Mouse (Mus musculus) lung, embryonic 15.5 days (tissue): ENCODE measurements around the gene Rab4a. TPM values are rescaled to one million over a fixed set of nuclear protein-coding genes. Genes with fewer than 3 reads are reported as not detected.
A peak's percentile ranks its signal among the peaks of the same experiment; 100 is the strongest.

ENCODE experiments used
- ATAC-seq: fragments of 200-750 bp; cut with Nextera tagmentation; 2 replicates; pipeline ENCODE4 v1.8.0; 2017; ENCODE audit warnings: moderate number of reproducible peaks, borderline replicate concordance; ENCODE audit not compliant: low FRiP score, low TSS enrichment; ENCODE audit errors: extremely low read depth
- H3K27ac ChIP-seq: fragments of 300-500 bp; sonication (generic); 2 replicates; pipeline ENCODE4 v1.5.1; 2015; ENCODE audit warnings: moderate library complexity, mild to moderate bottlenecking, inconsistent platforms
- H3K27me3 ChIP-seq: fragments of 300-500 bp; sonication (generic); 2 replicates; pipeline ENCODE4 v1.6.1; 2015; ENCODE audit warnings: inconsistent platforms
- H3K36me3 ChIP-seq: fragments of 300-500 bp; sonication (generic); 2 replicates; pipeline ENCODE4 v1.6.1; 2015; ENCODE audit warnings: inconsistent platforms
- H3K4me1 ChIP-seq: fragments of 300-500 bp; sonication (generic); 2 replicates; pipeline ENCODE4 v1.6.1; 2015; ENCODE audit warnings: inconsistent platforms
- H3K4me2 ChIP-seq: fragments of 300-500 bp; sonication (generic); 2 replicates; pipeline ENCODE4 v1.6.1; 2015; ENCODE audit warnings: inconsistent platforms, mild to moderate bottlenecking, moderate library complexity
- H3K4me3 ChIP-seq: fragments of 300-500 bp; sonication (generic); 2 replicates; pipeline ENCODE4 v1.5.1; 2015; ENCODE audit warnings: mild to moderate bottlenecking, inconsistent platforms
- H3K9ac ChIP-seq: fragments of 300-500 bp; sonication (generic); 2 replicates; pipeline ENCODE4 v1.6.1; 2015; ENCODE audit warnings: inconsistent platforms
- H3K9me3 ChIP-seq: fragments of 300-500 bp; sonication (generic); 2 replicates; pipeline ENCODE4 v1.6.1; 2016; ENCODE audit warnings: inconsistent platforms
- WGBS: fragments of 180-500 bp; shearing (Covaris S2); methylation state at CpG from one replicate; pipeline ENCODE4 v1.1.7; 2015; 5-methylcytosine and 5-hydroxymethylcytosine counted together
- polyA plus RNA-seq: library from polyadenylated mRNA; unstranded; fragments of >200 nt; fragmentation: Nextera tagmentation; extraction: Ambion mirVana; gene quantifications from 2 replicates; pipeline ENCODE4 v1.2.1, GENCODE M21; 2015

The Rab4a gene
- polyA plus RNA-seq, 1 experiment from 2014 or later = 33.8 TPM

DNA sequence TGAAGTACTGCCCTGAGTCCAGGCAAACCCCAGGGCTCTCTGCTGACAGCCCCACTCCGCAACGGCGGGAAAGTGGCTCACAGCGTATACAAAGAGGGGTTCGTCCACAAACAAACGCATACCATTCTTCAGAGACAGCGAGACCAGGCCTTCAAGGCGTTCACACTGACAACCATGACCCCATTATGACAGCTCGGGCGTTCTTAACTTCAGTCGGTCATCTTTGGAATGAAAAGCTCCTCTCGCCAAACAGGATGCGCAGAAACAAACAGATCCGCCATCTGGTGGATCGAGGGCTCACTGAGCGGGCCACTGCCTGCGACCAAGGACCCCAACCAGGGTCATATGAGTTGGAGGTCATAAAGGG is 52.8 kb downstream of the Rab4a start:
- Histone ChIP-seq H3K27ac (no peak overlapping the region), H3K9me3 (no peaks in the 10 kb centered on the region), H3K4me3 (peak overlapping the region; percentile 77), H3K36me3 (no peaks in the 10 kb centered on the region), H3K9ac (peak overlapping the region; percentile 60), H3K4me2 (peak overlapping the region; percentile 93), H3K4me1 (peaks cover 14% of the 10 kb centered on the region; the same call in 1 of the 2 replicates), H3K27me3 (peaks cover 39% of the 10 kb centered on the region)
- peak; percentile 5; the same call in 1 of the 2 replicates for ATAC-seq
- under 1% methylated on average over 17 of the region's 17 CpGs for WGBS

DNA sequence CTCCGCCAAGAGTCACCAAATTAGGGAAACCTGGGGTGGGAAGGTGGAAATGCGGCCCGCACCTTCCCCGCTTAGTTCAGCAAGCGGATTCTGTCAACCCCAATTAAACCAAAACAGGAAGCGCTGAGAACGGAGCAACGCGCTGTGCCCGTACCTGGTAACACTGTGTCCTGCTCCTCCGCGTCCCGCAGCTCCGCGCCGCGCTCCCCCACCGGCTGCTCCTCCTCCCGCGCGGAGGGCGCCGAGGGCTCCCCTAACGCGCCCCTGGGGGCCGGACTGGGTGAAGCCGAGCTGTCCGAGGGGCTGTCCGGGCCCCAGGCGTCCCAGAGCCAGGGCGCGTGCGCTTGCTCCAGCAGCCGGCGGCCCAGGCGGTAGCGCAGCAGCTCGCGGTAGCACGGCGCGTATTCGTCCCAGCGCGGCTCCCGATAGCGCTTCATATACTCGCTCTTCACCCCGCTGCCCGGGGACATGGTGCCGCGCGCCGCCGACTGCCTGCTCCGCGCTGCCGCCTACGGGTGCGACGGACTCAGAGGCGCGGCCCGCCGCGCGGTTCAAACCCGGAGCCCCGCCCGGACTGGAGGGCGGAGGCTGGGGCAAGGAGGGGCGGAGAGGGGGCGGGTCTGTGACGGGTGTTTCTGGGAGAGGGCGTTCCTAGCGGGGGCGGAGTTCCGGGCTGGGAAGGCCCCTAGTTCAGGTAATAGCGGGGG is 53.3 kb downstream of the Rab4a start:
- ATAC-seq = peak; percentile 96
- Histone ChIP-seq H3K27me3 (peaks cover 42% of the 10 kb centered on the region), H3K4me2 (peak overlapping the region; percentile 93), H3K4me3 (peak overlapping the region; percentile 77), H3K27ac (peak overlapping the region; percentile 38), H3K9me3 (no peaks in the 10 kb centered on the region), H3K4me1 (peaks cover 14% of the 10 kb centered on the region; the same call in 1 of the 2 replicates), H3K9ac (peak overlapping the region; percentile 60), H3K36me3 (no peaks in the 10 kb centered on the region)
- WGBS = 1% methylated on average over 77 of the region's 79 CpGs

DNA sequence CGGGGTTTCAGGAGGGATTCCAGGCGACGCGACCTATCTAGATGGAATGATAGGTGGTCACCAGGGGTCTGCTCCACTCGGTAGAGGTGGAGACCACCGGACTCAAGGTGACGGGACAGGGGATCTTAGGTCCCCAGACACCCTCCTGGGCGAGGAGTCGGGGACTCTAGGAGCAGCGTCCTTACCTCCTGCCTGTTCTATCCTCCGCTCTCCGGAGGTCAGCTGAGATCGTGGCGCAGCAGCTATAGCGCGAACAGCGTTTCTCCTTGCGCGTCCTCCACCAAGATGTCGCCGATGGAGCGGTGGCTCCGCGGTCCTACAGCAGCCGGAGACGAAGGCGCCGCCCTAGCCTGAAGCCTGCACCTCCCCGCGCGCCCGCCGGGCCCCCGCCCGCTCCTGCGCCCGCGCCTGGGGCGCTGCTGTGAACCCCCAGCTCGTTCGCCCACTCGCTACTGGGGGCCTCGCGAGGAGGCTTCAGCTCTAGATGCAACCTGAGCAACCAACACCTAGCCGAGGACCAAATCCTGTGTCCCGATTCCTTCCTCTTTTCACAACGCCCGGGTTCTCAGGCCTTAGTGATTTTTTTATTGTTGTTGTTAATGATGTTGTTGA is 54.0 kb downstream of the Rab4a start, which contains the start of gene Ccsap:
TSS of gene Ccsap (minus strand) at position 562 of the 612 bp plus-strand sequence.
- Histone ChIP-seq H3K4me1 (peaks cover 14% of the 10 kb centered on the region; the same call in 1 of the 2 replicates), H3K9me3 (no peaks in the 10 kb centered on the region), H3K27ac (peak within 1 kb of the TSS; percentile 38), H3K36me3 (no peaks in the 10 kb centered on the region), H3K4me3 (peak within 1 kb of the TSS; percentile 77), H3K27me3 (peaks cover 46% of the 10 kb centered on the region), H3K4me2 (peak within 1 kb of the TSS; percentile 93), H3K9ac (peak within 1 kb of the TSS; percentile 60)
- 1% methylated on average over 48 of the region's 48 CpGs for WGBS
- peak; percentile 31; the same call in 1 of the 2 replicates for ATAC-seq

DNA sequence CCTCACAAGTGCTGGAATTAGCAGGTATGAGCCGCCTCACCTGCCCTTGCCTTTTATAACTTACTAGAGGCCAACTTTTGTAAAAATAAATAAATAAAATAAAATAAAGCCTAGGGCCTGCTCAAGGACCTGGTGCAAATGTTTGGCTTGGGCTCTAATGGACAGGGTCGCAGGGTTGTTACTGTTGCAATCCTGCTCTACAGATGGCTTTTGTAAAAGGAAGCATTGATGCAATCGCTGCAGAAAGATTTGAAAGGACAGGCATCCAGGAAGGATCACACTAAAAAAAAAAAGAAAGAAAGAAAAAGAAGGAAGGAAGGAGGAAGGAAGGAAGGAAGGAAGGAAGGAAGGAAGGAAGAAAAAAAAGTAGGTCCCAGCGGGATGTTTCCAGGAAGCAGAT is 54.6 kb downstream of the Rab4a start:
- Histone ChIP-seq H3K4me2 (peak overlapping the region; percentile 93), H3K4me3 (peak overlapping the region; percentile 77), H3K9ac (0 out of 2 replicates have a peak overlapping the region, but pooled peaks have one; percentile 42), H3K27me3 (peaks cover 50% of the 10 kb centered on the region), H3K27ac (no peak overlapping the region), H3K9me3 (no peaks in the 10 kb centered on the region), H3K36me3 (no peaks in the 10 kb centered on the region), H3K4me1 (peaks cover 14% of the 10 kb centered on the region; the same call in 1 of the 2 replicates)
- 60% methylated on average over 4 of the region's 4 CpGs for WGBS
- ATAC-seq = no peak

DNA sequence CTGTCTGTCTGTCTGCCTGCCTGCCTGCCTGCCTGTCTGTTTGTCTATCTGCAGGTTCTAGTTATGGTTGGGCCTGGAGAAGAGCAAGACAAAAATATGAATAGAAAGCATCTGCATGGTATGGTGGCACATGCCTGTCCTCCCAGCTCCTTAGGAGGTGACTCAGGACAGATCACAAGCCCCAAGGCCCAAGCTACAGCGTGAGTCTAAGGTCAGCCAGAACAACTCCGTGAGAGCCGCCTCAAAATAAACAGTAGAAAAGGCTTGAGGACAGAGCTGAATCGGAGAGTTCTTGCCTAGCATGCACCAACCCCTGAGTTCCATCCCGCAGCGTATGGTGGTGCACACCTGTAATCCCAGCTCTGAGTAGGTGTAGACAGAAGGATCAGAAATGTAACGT is 60.0 kb downstream of the Rab4a start:
- Histone ChIP-seq H3K9ac (no peak overlapping the region), H3K36me3 (no peaks in the 10 kb centered on the region), H3K4me2 (no peak overlapping the region), H3K4me1 (no peaks in the 10 kb centered on the region), H3K9me3 (no peaks in the 10 kb centered on the region), H3K27ac (no peak overlapping the region), H3K4me3 (no peak overlapping the region), H3K27me3 (peaks cover 38% of the 10 kb centered on the region)
- 50% methylated on average over 7 of the region's 7 CpGs for WGBS
- ATAC-seq = no peak

DNA sequence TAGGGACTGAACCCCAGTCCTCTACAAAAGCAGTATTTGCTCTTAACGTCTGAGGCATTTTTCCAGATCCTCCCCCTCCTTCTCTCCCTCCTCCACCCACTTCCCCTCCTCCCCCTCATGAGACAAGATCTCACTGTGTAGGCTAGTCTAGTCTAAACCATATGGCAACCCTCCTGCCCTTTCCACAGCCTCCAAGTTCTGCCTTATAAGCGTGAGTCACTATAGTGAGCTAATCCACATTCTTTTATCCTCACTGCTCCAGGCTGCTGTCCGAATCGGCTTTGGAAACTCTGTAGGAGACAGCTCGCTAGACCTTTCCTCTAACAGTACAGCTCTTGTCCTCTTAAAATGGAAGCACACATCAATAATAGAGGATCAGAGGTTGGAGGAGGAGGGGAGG is 61.2 kb downstream of the Rab4a start:
- Histone ChIP-seq H3K4me3 (no peak overlapping the region), H3K9ac (no peak overlapping the region), H3K9me3 (no peaks in the 10 kb centered on the region), H3K4me1 (no peaks in the 10 kb centered on the region), H3K27me3 (peaks cover 31% of the 10 kb centered on the region), H3K27ac (no peak overlapping the region), H3K4me2 (no peak overlapping the region), H3K36me3 (no peaks in the 10 kb centered on the region)
- WGBS = 27% methylated on average over 5 of the region's 5 CpGs
- ATAC-seq = no peak

DNA sequence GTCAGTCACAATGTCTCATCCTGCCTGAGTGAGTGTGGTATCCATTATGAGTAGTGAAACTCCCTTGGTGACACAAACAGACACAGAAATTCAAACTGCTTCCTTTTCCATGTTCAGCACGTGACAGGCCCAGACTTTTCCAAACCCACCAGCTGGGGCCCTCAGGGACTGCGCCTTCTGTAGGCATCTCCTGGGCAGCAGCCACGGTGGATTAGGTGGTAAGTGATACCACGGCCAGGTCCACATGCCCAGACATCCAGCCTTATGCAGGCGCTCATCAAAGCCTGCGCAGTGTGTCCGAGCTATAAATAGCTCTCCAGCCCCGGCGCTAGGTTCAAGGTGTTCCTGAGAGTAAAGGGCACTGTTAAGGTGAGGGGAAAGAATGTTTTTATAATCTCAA is 66.3 kb downstream of the Rab4a start:
- no peak overlapping the region for H3K27ac ChIP-seq
- ATAC-seq = no peak
- no peak overlapping the region for H3K4me3 ChIP-seq
- H3K9me3 ChIP-seq = no peaks in the 10 kb centered on the region
- H3K36me3 ChIP-seq = no peaks in the 10 kb centered on the region
- H3K4me1 ChIP-seq = no peaks in the 10 kb centered on the region
- no peak overlapping the region for H3K4me2 ChIP-seq
- 66% methylated on average over 9 of the region's 9 CpGs for WGBS
- H3K27me3 ChIP-seq = no peaks in the 10 kb centered on the region
- no peak overlapping the region for H3K9ac ChIP-seq

DNA sequence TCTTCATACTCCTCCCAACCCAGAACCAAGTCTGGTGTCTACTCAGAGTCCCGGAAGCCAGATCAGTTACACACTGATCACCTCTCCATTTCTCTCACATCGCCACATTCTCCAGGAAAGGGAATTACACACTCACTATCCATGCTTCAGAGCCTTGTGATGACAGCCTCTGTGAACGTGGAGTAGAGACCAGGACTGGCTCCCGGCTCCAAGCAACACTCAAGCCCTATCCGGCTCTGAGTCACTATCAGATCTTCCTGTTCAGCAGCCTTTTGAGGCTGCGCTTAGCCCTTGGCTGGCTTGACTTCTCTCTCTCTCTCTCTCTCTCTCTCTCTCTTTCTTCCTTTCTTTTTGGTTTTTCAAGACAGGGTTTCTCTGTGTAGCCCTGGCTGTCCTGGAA is 67.6 kb downstream of the Rab4a start:
- no peaks in the 10 kb centered on the region for H3K4me1 ChIP-seq
- H3K4me3 ChIP-seq = no peak overlapping the region
- H3K27ac ChIP-seq = no peak overlapping the region
- H3K9ac ChIP-seq = no peak overlapping the region
- no peak for ATAC-seq
- H3K9me3 ChIP-seq = no peaks in the 10 kb centered on the region
- H3K36me3 ChIP-seq = no peaks in the 10 kb centered on the region
- H3K27me3 ChIP-seq = no peaks in the 10 kb centered on the region
- WGBS = 66% methylated on average over 6 of the region's 6 CpGs
- no peak overlapping the region for H3K4me2 ChIP-seq

DNA sequence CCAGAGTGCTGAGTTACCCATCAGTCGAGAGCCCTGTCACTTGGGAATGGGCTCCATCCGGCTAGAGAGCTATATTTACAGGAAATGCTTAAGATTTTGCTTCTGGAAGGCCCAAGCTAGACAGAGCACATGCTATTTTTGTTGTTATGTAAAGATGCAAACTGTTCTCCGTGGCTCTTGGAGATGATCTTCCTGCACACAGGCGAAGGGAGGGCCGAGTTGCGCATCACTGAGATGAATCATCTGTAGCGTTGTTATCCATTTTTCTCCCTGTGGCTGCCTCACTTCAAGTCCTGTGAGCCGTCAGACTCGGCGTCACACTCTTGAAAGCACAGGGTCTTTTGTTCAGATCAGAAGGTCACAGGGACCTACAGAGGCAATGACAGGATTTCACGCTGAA is 68.5 kb downstream of the Rab4a start:
- Histone ChIP-seq H3K27ac (no peak overlapping the region), H3K9me3 (no peaks in the 10 kb centered on the region), H3K4me3 (no peak overlapping the region), H3K9ac (no peak overlapping the region), H3K4me1 (no peaks in the 10 kb centered on the region), H3K4me2 (no peak overlapping the region), H3K36me3 (no peaks in the 10 kb centered on the region), H3K27me3 (no peaks in the 10 kb centered on the region)
- 71% methylated on average over 11 of the region's 11 CpGs for WGBS
- no peak for ATAC-seq

DNA sequence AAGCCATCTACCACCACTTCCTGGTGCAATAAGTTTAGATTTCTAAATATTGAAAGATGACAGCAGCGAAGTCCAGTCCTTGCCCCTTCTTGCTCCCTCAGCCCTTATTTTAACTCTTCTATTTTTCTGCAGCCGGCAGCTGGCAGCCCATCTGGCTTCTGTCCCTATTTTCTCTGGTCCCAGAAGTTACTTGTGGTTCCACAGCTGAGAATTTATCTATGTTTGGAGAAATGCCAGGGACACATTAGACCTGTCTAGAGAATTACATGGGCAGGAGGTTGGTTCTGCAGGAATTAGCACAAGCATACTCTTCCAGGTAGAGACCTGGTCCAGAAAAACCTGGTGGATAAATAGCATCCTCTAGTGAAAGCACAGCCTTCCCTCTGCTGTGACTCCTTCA is 72.1 kb downstream of the Rab4a start:
- Histone ChIP-seq H3K36me3 (no peaks in the 10 kb centered on the region), H3K27ac (no peak overlapping the region), H3K4me3 (no peak overlapping the region), H3K4me1 (no peaks in the 10 kb centered on the region), H3K9me3 (no peaks in the 10 kb centered on the region), H3K27me3 (no peaks in the 10 kb centered on the region), H3K4me2 (no peak overlapping the region), H3K9ac (no peak overlapping the region)
- WGBS = 40% methylated on average over 2 of the region's 2 CpGs
- ATAC-seq = no peak

DNA sequence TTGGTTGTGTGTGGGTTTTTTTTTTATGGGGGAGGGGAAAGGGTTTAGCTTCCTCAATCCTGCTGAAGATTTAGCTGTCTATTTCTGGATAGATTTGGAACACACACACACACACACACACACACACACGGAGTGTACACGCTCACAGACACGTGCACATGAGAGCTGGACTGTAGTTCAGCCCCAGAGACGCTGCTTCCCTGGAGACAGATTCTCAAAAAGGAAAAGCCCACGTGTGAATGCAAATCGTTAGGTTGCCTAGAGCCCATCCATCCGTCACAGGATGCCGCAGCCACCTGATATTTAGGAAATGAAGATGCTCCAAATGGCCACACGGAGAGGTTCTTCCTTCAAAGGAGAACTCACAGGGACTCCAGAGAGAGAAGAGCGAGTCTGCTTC is 74.5 kb downstream of the Rab4a start:
- H3K27ac ChIP-seq = no peak overlapping the region
- 58% methylated on average over 10 of the region's 10 CpGs for WGBS

DNA sequence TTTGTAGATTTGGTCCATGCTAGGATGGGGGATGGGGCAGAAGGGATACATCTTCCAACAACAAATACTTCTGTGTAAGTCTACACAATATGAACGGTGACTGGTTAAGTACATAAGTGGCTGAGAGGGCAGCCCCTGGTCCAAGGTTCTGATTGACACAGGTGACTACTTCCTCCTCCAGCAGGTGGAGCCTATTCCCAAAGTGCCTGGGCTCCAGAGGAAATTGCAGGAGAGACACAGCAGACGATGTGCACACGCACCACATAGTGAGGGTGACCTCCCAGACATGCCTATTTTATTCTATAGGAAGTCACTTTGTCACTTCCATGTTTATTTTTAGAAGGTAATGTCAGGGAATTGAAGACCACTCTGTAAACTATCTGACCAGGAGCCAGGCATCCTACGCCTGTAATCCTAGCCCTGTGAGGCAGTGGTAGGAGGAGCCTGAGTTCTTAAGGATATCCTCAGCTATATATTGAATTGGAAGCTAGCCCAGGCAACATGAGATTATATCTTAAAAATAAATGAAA is 75.1 kb downstream of the Rab4a start:
- Histone ChIP-seq H3K4me2 (no peak overlapping the region), H3K27me3 (peaks cover 8% of the 10 kb centered on the region; the same call in 1 of the 2 replicates), H3K9ac (no peak overlapping the region), H3K4me3 (no peak overlapping the region), H3K9me3 (no peaks in the 10 kb centered on the region), H3K36me3 (no peaks in the 10 kb centered on the region), H3K4me1 (0 out of 2 replicates have a peak, but pooled peaks cover 4% of the 10 kb centered on the region), H3K27ac (no peak overlapping the region)
- no peak for ATAC-seq
- WGBS = 25% methylated on average over 4 of the region's 4 CpGs

More for the DNA sequence above, 74.5 kb downstream of the Rab4a start:
- no peaks in the 10 kb centered on the region for H3K9me3 ChIP-seq
- no peak overlapping the region for H3K4me2 ChIP-seq
- no peak overlapping the region for H3K4me3 ChIP-seq
- 0 out of 2 replicates have a peak, but pooled peaks cover 4% of the 10 kb centered on the region for H3K4me1 ChIP-seq
- H3K27me3 ChIP-seq = peaks cover 5% of the 10 kb centered on the region; the same call in 1 of the 2 replicates
- ATAC-seq = no peak
- H3K9ac ChIP-seq = no peak overlapping the region
- H3K36me3 ChIP-seq = no peaks in the 10 kb centered on the region
